ENCODE assay signal across 8 mouse cellular contexts in genomic region chr7:115453042-115453712, GRCm38 (mm10).
DNase-seq lines count a peak whose midpoint lies in the region.

No protein-coding gene starts in this region.

- peaks cover 32% of the 10 kb centered on the region for H3K4me1 ChIP-seq in embryonic facial prominence, embryonic 10.5 days

- H3K27me3 ChIP-seq in embryonic facial prominence, embryonic 10.5 days (replicated peaks; ENCODE audit: low read depth, poor library complexity, severe bottlenecking) = peaks cover 65% of the 10 kb centered on the region

- peak; percentile 56 to 68 for DNase-seq in layer of hippocampus, postnatal 10 days (ENCODE audit: low spot score in 2 of 2)
- DNase-seq in layer of hippocampus, adult 9-10 months (ENCODE audit: low spot score) = no peak
- DNase-seq in NIH3T3 (ENCODE audit: low read depth) = peak; percentile 9
- DNase-seq in embryonic facial prominence, embryonic 10.5 days (ENCODE audit: low spot score) = peak; percentile 92
- peak; percentile 9 for DNase-seq in heart, adult 8-10 months (ENCODE audit: low spot score)
- peak; percentile 52 for DNase-seq in kidney, postnatal 10 days
- peak; percentile 59 to 70 for DNase-seq in lung, postnatal 4 days
- peak; percentile 37 for DNase-seq in thymus, postnatal 0 days (ENCODE audit: low spot score)

- peak overlapping the region; percentile 37 for H3K4me3 ChIP-seq in embryonic facial prominence, embryonic 10.5 days

- 15% methylated on average over 21 of the region's 21 CpGs for WGBS in embryonic facial prominence, embryonic 10.5 days

- H3K27ac ChIP-seq in embryonic facial prominence, embryonic 10.5 days (replicated peaks) = peak overlapping the region; percentile 70

- no peaks in the 10 kb centered on the region for H3K9me3 ChIP-seq in embryonic facial prominence, embryonic 10.5 days

- H3K36me3 ChIP-seq in embryonic facial prominence, embryonic 10.5 days (replicated peaks) = no peaks in the 10 kb centered on the region
